Mouse (Mus musculus): ENCODE data around the gene Ugcg.

The Ugcg gene

GRCm38 (mm10) chr4:59231266-59232055, 42.4 kb downstream of the Ugcg start:
- DNase-seq = no peak

GRCm38 (mm10) chr4:59234014-59234413, 45.0 kb downstream of the Ugcg start:
- DNase-seq = no peak

- DNase-seq = no peak
These were observed 45.6 kb downstream of the Ugcg start for GRCm38 (mm10) chr4:59234451-59235216.

GRCm38 (mm10) chr4:59236362-59236761, 47.3 kb downstream of the Ugcg start:
- no peak for DNase-seq

GRCm38 (mm10) chr4:59238641-59239311, 49.7 kb downstream of the Ugcg start:
- no peak for DNase-seq

- DNase-seq = no peak
These were observed 50.3 kb downstream of the Ugcg start for GRCm38 (mm10) chr4:59239312-59239728.

- no peak for DNase-seq
These were observed 51.1 kb downstream of the Ugcg start for GRCm38 (mm10) chr4:59240160-59240559.

GRCm38 (mm10) chr4:59241096-59241495, 52.0 kb downstream of the Ugcg start:
- DNase-seq = no peak

GRCm38 (mm10) chr4:59242221-59242620, 53.2 kb downstream of the Ugcg start:
- DNase-seq = peak; percentile 63 to 65

- no peak for DNase-seq
These were observed 54.9 kb downstream of the Ugcg start for GRCm38 (mm10) chr4:59243802-59244493.

- DNase-seq = peak; percentile 59 to 64
These were observed 55.9 kb downstream of the Ugcg start for GRCm38 (mm10) chr4:59244791-59245555.

- no peak for DNase-seq
These were observed 56.7 kb downstream of the Ugcg start for GRCm38 (mm10) chr4:59245776-59246175.

- DNase-seq = no peak
These were observed 58.5 kb downstream of the Ugcg start for GRCm38 (mm10) chr4:59247545-59247944.

- DNase-seq = no peak
These were observed 59.0 kb downstream of the Ugcg start for GRCm38 (mm10) chr4:59248035-59248434.

GRCm38 (mm10) chr4:59252386-59253054, 63.5 kb downstream of the Ugcg start:
- DNase-seq = no peak

- DNase-seq = no peak
These were observed 64.0 kb downstream of the Ugcg start for GRCm38 (mm10) chr4:59253055-59253434.

- DNase-seq = no peak
These were observed 65.3 kb downstream of the Ugcg start for GRCm38 (mm10) chr4:59254397-59254796.

- DNase-seq = no peak
These were observed 66.9 kb downstream of the Ugcg start for GRCm38 (mm10) chr4:59255988-59256387.

GRCm38 (mm10) chr4:59257866-59258265, 68.8 kb downstream of the Ugcg start:
- DNase-seq = no peak

GRCm38 (mm10) chr4:59258771-59259170, 69.7 kb downstream of the Ugcg start:
- DNase-seq = no peak

GRCm38 (mm10) chr4:59259806-59260205, 70.7 kb downstream of the Ugcg start:
- no peak for DNase-seq
